ENCODE assay signal across 13 mouse cellular contexts in the genomic region with DNA sequence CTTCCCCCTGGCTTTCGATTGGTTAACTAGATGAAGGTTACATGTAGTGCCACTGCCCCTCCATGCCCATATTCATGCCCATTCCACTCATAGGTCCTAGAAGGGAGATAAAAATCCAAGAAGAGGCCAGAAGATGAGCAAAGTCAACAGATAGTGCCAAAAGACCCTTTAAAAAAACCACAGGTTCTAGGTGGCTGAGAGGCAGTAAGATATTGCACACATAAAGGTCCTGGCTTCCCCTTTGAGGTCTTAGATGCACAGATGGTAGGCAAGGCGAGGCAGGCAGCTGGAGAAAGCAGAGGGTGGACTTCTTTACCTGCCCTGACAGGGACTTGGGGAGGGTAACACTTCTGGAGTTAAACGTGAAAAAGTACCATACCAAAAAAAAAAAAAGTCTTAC.
DNase-seq lines count a peak whose midpoint lies in the region; ATAC-seq and TF ChIP-seq lines count a peak whose summit lies in the region.
"Had no signal": no experiment of that assay in that cellular context is flagged by ENCODE, and none has a peak within 500 bp of the region (broad histone marks: within the 10 kb centered on the region; RNA-seq: fewer than 3 reads in every experiment).

No protein-coding gene starts in this region.

- no peak overlapping the region for H3K4me3 ChIP-seq in forebrain, embryonic 11.5 days (ENCODE audit: low read depth, low read length)
- no peak overlapping the region for H3K4me3 ChIP-seq in forebrain, embryonic 16.5 days (replicated peaks; ENCODE audit: low read length)
- H3K4me3 ChIP-seq in stomach, embryonic 14.5 days (ENCODE audit: low read depth, low read length) = no peak overlapping the region
- H3K4me3 ChIP-seq in stomach, postnatal 0 days (ENCODE audit: low read depth, low read length) = no peak overlapping the region
- H3K4me3 ChIP-seq in midbrain, embryonic 12.5 days = no peak overlapping the region
- H3K4me3 ChIP-seq: heart, embryonic 10.5 days; liver, embryonic 12.5 days; myocyte had no signal

- DNase-seq in forebrain, embryonic 11.5 days (ENCODE audit: low spot score) = no peak
- no peak for DNase-seq in stomach, postnatal 0 days (ENCODE audit: low spot score)
- no peak for DNase-seq in retina, postnatal 1 day
- DNase-seq in heart, adult 9 months (ENCODE audit: low spot score in 2 of 2) = no peak
- DNase-seq: cerebellum, postnatal 36 days; lung, postnatal 14 days had no signal

- no peaks in the 10 kb centered on the region for H3K36me3 ChIP-seq in forebrain, embryonic 11.5 days (ENCODE audit: control insufficient read depth, insufficient read depth, low read length)
- H3K36me3 ChIP-seq in forebrain, embryonic 16.5 days (ENCODE audit: control insufficient read depth, insufficient read depth) = no peaks in the 10 kb centered on the region
- peaks cover 21% of the 10 kb centered on the region for H3K36me3 ChIP-seq in stomach, embryonic 14.5 days (ENCODE audit: control insufficient read depth, insufficient read depth, low read length)
- H3K36me3 ChIP-seq in stomach, postnatal 0 days (ENCODE audit: control insufficient read depth, insufficient read depth, low read length) = no peaks in the 10 kb centered on the region
- H3K36me3 ChIP-seq in midbrain, embryonic 12.5 days = no peaks in the 10 kb centered on the region

- no peak for ATAC-seq in forebrain, embryonic 11.5 days (replicated peaks; ENCODE audit: low FRiP score)
- no peak for ATAC-seq in forebrain, embryonic 16.5 days
- ATAC-seq in stomach, embryonic 14.5 days (ENCODE audit: insufficient number of reproducible peaks, insufficient read depth, low FRiP score, low read depth) = no peak
- ATAC-seq in stomach, postnatal 0 days (ENCODE audit: low FRiP score, low TSS enrichment) = no peak
- 0 out of 2 replicates have a peak, but pooled peaks have one; percentile 3 for ATAC-seq in midbrain, embryonic 12.5 days (ENCODE audit: low FRiP score, low read depth)
- ATAC-seq in CD4-positive, CD25-positive, alpha-beta regulatory T cell, adult 4 months = no peak
- ATAC-seq: liver, embryonic 12.5 days had no signal

- H3K27me3 ChIP-seq in forebrain, embryonic 11.5 days (ENCODE audit: control insufficient read depth, insufficient read depth, low read length) = peaks cover 4% of the 10 kb centered on the region
- peaks cover 2% of the 10 kb centered on the region for H3K27me3 ChIP-seq in forebrain, embryonic 16.5 days (replicated peaks; ENCODE audit: control insufficient read depth, insufficient read depth, low read length)
- H3K27me3 ChIP-seq in stomach, embryonic 14.5 days (ENCODE audit: control insufficient read depth, insufficient read depth, low read length) = no peaks in the 10 kb centered on the region
- H3K27me3 ChIP-seq in stomach, postnatal 0 days (ENCODE audit: control insufficient read depth, insufficient read depth, low read length) = no peaks in the 10 kb centered on the region
- peaks cover 6% of the 10 kb centered on the region for H3K27me3 ChIP-seq in midbrain, embryonic 12.5 days
- H3K27me3 ChIP-seq: liver, embryonic 12.5 days had no signal

- WGBS in forebrain, embryonic 11.5 days = 49% methylated on average over 3 of the region's 3 CpGs
- 48% methylated on average over 3 of the region's 3 CpGs for WGBS in forebrain, embryonic 16.5 days
- 48% methylated on average over 3 of the region's 3 CpGs for WGBS in stomach, embryonic 14.5 days
- 53% methylated on average over 3 of the region's 3 CpGs for WGBS in stomach, postnatal 0 days
- 57% methylated on average over 3 of the region's 3 CpGs for whole genome bisulfite sequencing in midbrain, embryonic 12.5 days

- TF ChIP-seq EP300 in stomach, postnatal 0 days (optimal IDR thresholded peaks at IDR 0.05) = no peak

- H3K9me3 ChIP-seq in forebrain, embryonic 11.5 days (ENCODE audit: control insufficient read depth, low read length) = no peaks in the 10 kb centered on the region
- no peaks in the 10 kb centered on the region for H3K9me3 ChIP-seq in forebrain, embryonic 16.5 days (ENCODE audit: control insufficient read depth, low read length)
- H3K9me3 ChIP-seq in stomach, embryonic 14.5 days (ENCODE audit: control insufficient read depth, low read depth, low read length) = no peaks in the 10 kb centered on the region
- no peaks in the 10 kb centered on the region for H3K9me3 ChIP-seq in stomach, postnatal 0 days (ENCODE audit: control insufficient read depth, low read length)
- H3K9me3 ChIP-seq in midbrain, embryonic 12.5 days = no peaks in the 10 kb centered on the region
- H3K9me3 ChIP-seq: heart, embryonic 10.5 days; liver, embryonic 12.5 days had no signal

- peak overlapping the region; percentile 32; the same call in 1 of the 2 replicates for H3K27ac ChIP-seq in forebrain, embryonic 11.5 days (ENCODE audit: low read depth, low read length)
- no peak overlapping the region for H3K27ac ChIP-seq in forebrain, embryonic 16.5 days (ENCODE audit: low read length)
- H3K27ac ChIP-seq in stomach, embryonic 14.5 days (ENCODE audit: low read length) = peak overlapping the region; percentile 53
- H3K27ac ChIP-seq in stomach, postnatal 0 days (replicated peaks) = no peak overlapping the region; the same call in 1 of the 2 replicates
- peak overlapping the region; percentile 71 for H3K27ac ChIP-seq in midbrain, embryonic 12.5 days (replicated peaks)
- H3K27ac ChIP-seq: heart, embryonic 10.5 days; liver, embryonic 12.5 days had no signal

- no peak overlapping the region for H3K4me2 ChIP-seq in forebrain, embryonic 11.5 days (ENCODE audit: low read depth, low read length, severe bottlenecking)
- H3K4me2 ChIP-seq in forebrain, embryonic 16.5 days (ENCODE audit: low read length) = no peak overlapping the region
- H3K4me2 ChIP-seq in stomach, embryonic 14.5 days (replicated peaks; ENCODE audit: low read depth, low read length) = no peak overlapping the region
- H3K4me2 ChIP-seq in stomach, postnatal 0 days (replicated peaks; ENCODE audit: low read depth) = no peak overlapping the region
- H3K4me2 ChIP-seq in midbrain, embryonic 12.5 days (replicated peaks) = no peak overlapping the region
- H3K4me2 ChIP-seq: liver, embryonic 12.5 days had no signal

- no peak overlapping the region for H3K9ac ChIP-seq in forebrain, embryonic 11.5 days (ENCODE audit: low read length)
- no peak overlapping the region for H3K9ac ChIP-seq in forebrain, embryonic 16.5 days (replicated peaks; ENCODE audit: low read depth, low read length)
- no peak overlapping the region for H3K9ac ChIP-seq in stomach, embryonic 14.5 days (replicated peaks; ENCODE audit: low read depth, low read length)
- H3K9ac ChIP-seq in stomach, postnatal 0 days (ENCODE audit: low read length) = no peak overlapping the region
- H3K9ac ChIP-seq in midbrain, embryonic 12.5 days (replicated peaks) = no peak overlapping the region
- H3K9ac ChIP-seq: liver, embryonic 12.5 days had no signal

- TF ChIP-seq CTCF in stomach, postnatal 0 days (IDR thresholded peaks at IDR 0.05; ENCODE audit: low read depth) = no peak

- H3K4me1 ChIP-seq in forebrain, embryonic 11.5 days (replicated peaks; ENCODE audit: control insufficient read depth, insufficient read depth, low read length) = peaks cover 23% of the 10 kb centered on the region
- peaks cover 19% of the 10 kb centered on the region for H3K4me1 ChIP-seq in forebrain, embryonic 16.5 days (replicated peaks; ENCODE audit: control insufficient read depth, insufficient read depth, low read length)
- peaks cover 56% of the 10 kb centered on the region for H3K4me1 ChIP-seq in stomach, embryonic 14.5 days (ENCODE audit: control insufficient read depth, insufficient read depth, low read length)
- no peaks in the 10 kb centered on the region for H3K4me1 ChIP-seq in stomach, postnatal 0 days (replicated peaks; ENCODE audit: control insufficient read depth, insufficient read depth)
- H3K4me1 ChIP-seq in midbrain, embryonic 12.5 days = peaks cover 58% of the 10 kb centered on the region

Comparison
In these comparisons a context has a peak if more than half of its experiments do, and no peak if none do; other contexts are left out.
1. H3K27ac ChIP-seq: peak in forebrain, embryonic 11.5 days (single experiment), stomach, embryonic 14.5 days (single experiment) and midbrain, embryonic 12.5 days (single experiment); none in forebrain, embryonic 16.5 days (single experiment) and stomach, postnatal 0 days (single experiment).